Mouse (Mus musculus) brain, embryonic 14.5 days (tissue): ENCODE results near the gene Sirpa.

Experiments used
- CTCF ChIP-seq: fragments of 200-500 bp; IDR thresholded peaks from 2 replicates; pipeline ENCODE4 v1.5.1; 2012; ENCODE audit warnings: inconsistent platforms, mild to moderate bottlenecking, moderate library complexity, borderline replicate concordance; ENCODE audit not compliant: insufficient read depth, insufficient read length; ENCODE audit errors: extremely low read depth
- POLR2A ChIP-seq: fragments of 200-500 bp; IDR thresholded peaks from 2 replicates; pipeline ENCODE4 v1.6.1; 2012; ENCODE audit warnings: mild to moderate bottlenecking, inconsistent platforms, borderline replicate concordance; ENCODE audit not compliant: poor library complexity, insufficient read depth, insufficient read length, severe bottlenecking; ENCODE audit errors: extremely low read depth

DNA sequence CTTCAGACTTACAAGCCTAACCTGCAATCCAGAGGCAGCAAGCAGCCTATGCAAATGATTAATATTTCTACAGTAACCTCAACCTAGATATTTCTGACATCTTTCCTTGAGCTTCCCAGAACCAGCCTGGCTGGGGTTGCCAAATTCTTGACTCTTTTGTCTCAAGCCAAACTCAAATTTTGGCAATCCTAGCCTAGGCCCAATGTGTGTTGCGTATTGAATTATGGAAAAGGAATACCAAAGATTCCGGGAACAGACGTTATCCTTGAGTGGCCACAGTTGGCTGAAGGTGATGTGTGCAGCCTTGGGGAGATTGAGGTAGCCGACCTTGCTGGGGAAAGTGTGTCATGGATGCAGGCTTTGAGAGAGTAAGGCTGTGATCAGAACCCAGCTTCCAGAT, 66.2 kb downstream of the Sirpa start:
- TF ChIP-seq CTCF (no peak), POLR2A (no peak)
